Mouse (Mus musculus) frontal cortex, postnatal 14 days (tissue): ENCODE results near the gene Catsper2.

ENCODE experiments used
- DNase-seq, 2 experiments: peaks; one replicate each; pipeline ENCODE4 v3.0.0; 2022; ENCODE audit warnings: low spot score in 2 of 2

The Catsper2 gene

GRCm38 (mm10) chr2:121413387-121414042, at the start of gene Catsper2, which contains the start of gene Pdia3:
TSS of gene Catsper2 (minus strand) at chr2:121413792.
TSS of gene Pdia3 (plus strand) at chr2:121413775.
- DNase-seq: peak; percentile 91 to 93

- DNase-seq: no peak
Measured at GRCm38 (mm10) chr2:121460071-121460470, 46.5 kb upstream of the Catsper2 start.

GRCm38 (mm10) chr2:121456692-121457642, 43.4 kb upstream of the Catsper2 start, which contains the start of gene Serinc4:
TSS of gene Serinc4 (minus strand) at chr2:121456781.
- DNase-seq: peak; percentile 73 to 79

- DNase-seq: no peak
Measured at GRCm38 (mm10) chr2:121455534-121455933, 41.9 kb upstream of the Catsper2 start.

GRCm38 (mm10) chr2:121453917-121454316, 40.3 kb upstream of the Catsper2 start:
- no peak for DNase-seq

- DNase-seq: no peak
Measured at GRCm38 (mm10) chr2:121452990-121453389, 39.4 kb upstream of the Catsper2 start, which contains the start of gene Hypk. TSS of gene Hypk (plus strand) at chr2:121453290.

- no peak for DNase-seq
Measured at GRCm38 (mm10) chr2:121452361-121452760, 38.8 kb upstream of the Catsper2 start.

- DNase-seq: no peak
Measured at GRCm38 (mm10) chr2:121450093-121450492, 36.5 kb upstream of the Catsper2 start.

GRCm38 (mm10) chr2:121449545-121450011, 36.0 kb upstream of the Catsper2 start:
- DNase-seq: no peak

GRCm38 (mm10) chr2:121448739-121449535, 35.3 kb upstream of the Catsper2 start, which contains the start of gene Serf2:
TSS of gene Serf2 (plus strand) at chr2:121449195.
- DNase-seq: peak; percentile 98 to 99

GRCm38 (mm10) chr2:121448136-121448535, 34.5 kb upstream of the Catsper2 start:
- DNase-seq: no peak

- no peak for DNase-seq
Measured at GRCm38 (mm10) chr2:121447006-121447405, 33.4 kb upstream of the Catsper2 start.

GRCm38 (mm10) chr2:121446506-121446905, 32.9 kb upstream of the Catsper2 start:
- DNase-seq: no peak

- DNase-seq: no peak
Measured at GRCm38 (mm10) chr2:121445117-121445516, 31.5 kb upstream of the Catsper2 start.

GRCm38 (mm10) chr2:121444178-121444577, 30.6 kb upstream of the Catsper2 start, which contains the start of gene Ell3:
TSS of gene Ell3 (minus strand) at chr2:121444278.
- no peak for DNase-seq

GRCm38 (mm10) chr2:121443068-121443349, 29.4 kb upstream of the Catsper2 start:
- DNase-seq: no peak

GRCm38 (mm10) chr2:121442259-121443067, 28.9 kb upstream of the Catsper2 start:
- DNase-seq: no peak

- DNase-seq: no peak
Measured at GRCm38 (mm10) chr2:121441800-121442199, 28.2 kb upstream of the Catsper2 start.

- DNase-seq: no peak
Measured at GRCm38 (mm10) chr2:121440834-121441605, 27.4 kb upstream of the Catsper2 start.

- DNase-seq: no peak
Measured at GRCm38 (mm10) chr2:121439746-121440145, 26.2 kb upstream of the Catsper2 start.
